Mouse (Mus musculus): ENCODE measurements around the gene Cdkn2c. TPM values are rescaled to one million over a fixed set of nuclear protein-coding genes. Genes with fewer than 3 reads are reported as not detected.

Cdkn2c gene
- polyA plus RNA-seq, 1 experiment from 2014 or later, result 19.1 TPM

- Histone ChIP-seq H3K27ac (no peak overlapping the region), H3K4me3 (ENCODE audit: inconsistent target) (no peak overlapping the region), H3K36me3 (ENCODE audit: inconsistent target) (no peaks in the 10 kb centered on the region), H3K79me2 (ENCODE audit: inconsistent target) (no peaks in the 10 kb centered on the region)
- WGBS (ENCODE audit: missing documents), result 75% methylated on average over 4 of the region's 4 CpGs
Measured at GRCm38 (mm10) chr4:109647281-109647680, 19.7 kb downstream of the Cdkn2c start.

DNA sequence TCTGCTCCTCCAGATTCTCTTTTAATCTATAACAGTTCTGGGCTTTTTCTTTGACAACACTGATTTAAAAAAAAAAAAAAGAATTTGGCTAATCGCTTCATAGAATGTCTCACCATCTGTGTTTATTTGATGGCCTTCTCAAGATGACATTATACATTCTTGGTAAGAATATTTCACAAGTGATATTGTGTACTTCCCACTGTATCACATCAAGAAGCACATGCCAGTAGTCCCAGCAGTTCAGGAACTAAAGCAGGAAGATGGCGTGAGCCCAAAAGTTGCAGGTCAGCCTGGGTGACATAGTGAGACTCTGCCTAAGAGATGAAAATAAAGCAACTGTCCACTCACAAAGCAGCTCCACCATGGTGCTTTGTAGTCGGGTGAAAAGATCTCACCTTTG, 25.5 kb downstream of the Cdkn2c start:
- Histone ChIP-seq H3K4me3 (ENCODE audit: inconsistent target) (no peak overlapping the region), H3K36me3 (ENCODE audit: inconsistent target) (no peaks in the 10 kb centered on the region), H3K79me2 (ENCODE audit: inconsistent target) (no peaks in the 10 kb centered on the region), H3K27ac (no peak overlapping the region)
- WGBS (ENCODE audit: missing documents), result 96% methylated on average over 3 of the region's 3 CpGs

GRCm38 (mm10) chr4:109640141-109640540, 26.8 kb downstream of the Cdkn2c start:
- 92% methylated on average over 7 of the region's 7 CpGs for WGBS (ENCODE audit: missing documents)
- Histone ChIP-seq H3K27ac (no peak overlapping the region), H3K36me3 (ENCODE audit: inconsistent target) (no peaks in the 10 kb centered on the region), H3K79me2 (ENCODE audit: inconsistent target) (no peaks in the 10 kb centered on the region), H3K4me3 (ENCODE audit: inconsistent target) (no peak overlapping the region)

DNA sequence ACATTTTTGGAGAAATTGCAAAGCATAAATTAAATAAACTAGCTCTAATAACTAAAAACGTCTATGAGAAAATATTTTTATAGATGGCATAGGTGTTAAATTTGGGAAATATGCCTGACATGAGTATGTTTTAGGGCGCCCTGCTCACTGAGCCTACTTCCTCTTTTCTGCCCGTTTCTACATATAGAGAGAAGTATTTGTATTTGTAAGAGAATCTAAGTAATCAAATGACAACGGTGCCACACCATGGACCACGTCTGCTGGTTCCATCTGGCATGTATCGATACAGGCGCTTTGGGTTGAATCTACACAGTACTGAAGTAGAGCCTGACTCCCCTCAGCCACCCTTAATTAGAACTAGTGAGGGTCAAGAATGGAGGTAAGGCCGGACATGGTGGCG, 27.6 kb downstream of the Cdkn2c start:
- Histone ChIP-seq H3K27ac (no peak overlapping the region), H3K79me2 (ENCODE audit: inconsistent target) (no peaks in the 10 kb centered on the region), H3K4me3 (ENCODE audit: inconsistent target) (no peak overlapping the region), H3K36me3 (ENCODE audit: inconsistent target) (no peaks in the 10 kb centered on the region)
- WGBS (ENCODE audit: missing documents), result 61% methylated on average over 9 of the region's 9 CpGs

DNA sequence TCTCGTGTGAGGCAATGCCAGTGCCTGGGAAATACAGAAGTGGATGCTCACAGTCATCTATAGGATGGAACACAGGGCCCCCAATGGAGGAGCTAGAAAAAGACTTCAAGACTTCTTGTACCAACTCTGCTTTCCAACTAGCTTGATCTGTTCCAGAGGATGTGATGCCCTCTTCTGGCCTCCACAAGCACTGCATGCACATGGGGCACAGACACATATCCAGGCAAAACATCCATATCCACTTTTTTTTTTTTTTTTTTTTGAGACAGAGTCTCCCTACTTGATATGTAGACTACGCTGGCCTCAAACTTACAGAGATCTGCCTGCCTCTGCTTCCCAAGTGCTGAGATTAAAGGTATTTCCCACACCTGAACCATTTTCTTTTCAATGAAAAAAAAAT, 32.0 kb downstream of the Cdkn2c start:
- H3K79me2 ChIP-seq (ENCODE audit: inconsistent target), result no peaks in the 10 kb centered on the region
- no peak overlapping the region for H3K4me3 ChIP-seq (ENCODE audit: inconsistent target)
- 89% methylated on average over 2 of the region's 2 CpGs for WGBS (ENCODE audit: missing documents)
- H3K27ac ChIP-seq, result no peak overlapping the region
- no peaks in the 10 kb centered on the region for H3K36me3 ChIP-seq (ENCODE audit: inconsistent target)

- Histone ChIP-seq H3K36me3 (ENCODE audit: inconsistent target) (no peaks in the 10 kb centered on the region), H3K27ac (no peak overlapping the region), H3K79me2 (ENCODE audit: inconsistent target) (no peaks in the 10 kb centered on the region), H3K4me3 (ENCODE audit: inconsistent target) (no peak overlapping the region)
- 95% methylated on average over 4 of the region's 4 CpGs for WGBS (ENCODE audit: missing documents)
Measured at GRCm38 (mm10) chr4:109631029-109631428, 36.0 kb downstream of the Cdkn2c start.

- Histone ChIP-seq H3K27ac (no peak overlapping the region), H3K4me3 (ENCODE audit: inconsistent target) (no peak overlapping the region), H3K79me2 (ENCODE audit: inconsistent target) (no peaks in the 10 kb centered on the region), H3K36me3 (ENCODE audit: inconsistent target) (no peaks in the 10 kb centered on the region)
- WGBS (ENCODE audit: missing documents), result 53% methylated on average over 2 of the region's 2 CpGs
Measured at GRCm38 (mm10) chr4:109630215-109630614, 36.8 kb downstream of the Cdkn2c start.

DNA sequence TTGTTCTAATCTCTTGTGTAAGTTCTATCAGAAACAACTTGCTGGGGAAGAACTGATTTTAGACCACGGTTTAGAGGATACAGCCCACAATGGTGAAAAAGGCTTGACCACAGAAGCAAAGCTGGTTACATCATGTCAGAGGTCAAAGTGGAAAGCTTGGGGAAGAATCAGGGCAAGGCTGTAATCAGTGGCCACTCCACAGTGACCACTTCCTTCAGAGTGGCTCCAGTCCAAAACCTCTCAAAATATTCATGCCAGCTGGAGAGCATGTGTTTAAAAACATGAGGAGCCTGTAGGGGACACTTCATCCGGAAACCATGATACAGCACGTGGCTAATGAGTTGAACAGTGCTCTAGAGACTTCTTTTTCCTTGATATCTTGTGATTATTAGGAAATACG, 54.4 kb downstream of the Cdkn2c start:
- H3K4me3 ChIP-seq (ENCODE audit: inconsistent target), result no peak overlapping the region
- 51% methylated on average over 4 of the region's 4 CpGs for WGBS (ENCODE audit: missing documents)
- H3K36me3 ChIP-seq (ENCODE audit: inconsistent target), result no peaks in the 10 kb centered on the region
- H3K27ac ChIP-seq, result no peak overlapping the region
- H3K79me2 ChIP-seq (ENCODE audit: inconsistent target), result no peaks in the 10 kb centered on the region

Other genes with a start within 250 kb of the Cdkn2c start
- 43.7 to 48.9 TPM (median 47.2 TPM) in 3 replicates for gene Rnf11, start 182.5 kb downstream of the Cdkn2c start, polyA plus RNA-seq (2018)
- not detected in 3 replicates for gene 4930522H14Rik, start 135.9 kb downstream of the Cdkn2c start, polyA plus RNA-seq (2018)
- gene Faf1, start 9.4 kb upstream of the Cdkn2c start, polyA plus RNA-seq (2018), result 15.1 to 23.0 TPM (median 20.8 TPM) in 3 replicates

Data from macrophage (primary cell).